Mouse (Mus musculus) left cerebral cortex, adult 8-10 months (tissue): Measurements from ENCODE around the gene Gm12184. TPM values are rescaled to one million over a fixed set of nuclear protein-coding genes. Genes with fewer than 3 reads are reported as not detected.
"Not testable (repeated sequence)": the region's sequence is repeated elsewhere in the genome, so short reads cannot be mapped to it uniquely, and the experiment has no call there.

Source experiments
- DNase-seq, 2 experiments: peaks; one replicate each; pipeline ENCODE4 v3.0.0; 2022; ENCODE audit warnings: low spot score in 2 of 2
- total RNA-seq, 4 experiments: library from RNA; stranded (reverse); gene quantifications; 2 replicates each; pipeline ENCODE4 v1.2.4; 2022

Gene Gm12184
- total RNA-seq, 4 experiments from 2014 or later, result 0.38 to 1.8 (median 0.45) TPM

GRCm38 (mm10) chr11:48823536-48823972 lies 2.9 kb downstream of the Gm12184 start:
- DNase-seq, result peak in 1 of 2 experiments; percentile 67

DNA sequence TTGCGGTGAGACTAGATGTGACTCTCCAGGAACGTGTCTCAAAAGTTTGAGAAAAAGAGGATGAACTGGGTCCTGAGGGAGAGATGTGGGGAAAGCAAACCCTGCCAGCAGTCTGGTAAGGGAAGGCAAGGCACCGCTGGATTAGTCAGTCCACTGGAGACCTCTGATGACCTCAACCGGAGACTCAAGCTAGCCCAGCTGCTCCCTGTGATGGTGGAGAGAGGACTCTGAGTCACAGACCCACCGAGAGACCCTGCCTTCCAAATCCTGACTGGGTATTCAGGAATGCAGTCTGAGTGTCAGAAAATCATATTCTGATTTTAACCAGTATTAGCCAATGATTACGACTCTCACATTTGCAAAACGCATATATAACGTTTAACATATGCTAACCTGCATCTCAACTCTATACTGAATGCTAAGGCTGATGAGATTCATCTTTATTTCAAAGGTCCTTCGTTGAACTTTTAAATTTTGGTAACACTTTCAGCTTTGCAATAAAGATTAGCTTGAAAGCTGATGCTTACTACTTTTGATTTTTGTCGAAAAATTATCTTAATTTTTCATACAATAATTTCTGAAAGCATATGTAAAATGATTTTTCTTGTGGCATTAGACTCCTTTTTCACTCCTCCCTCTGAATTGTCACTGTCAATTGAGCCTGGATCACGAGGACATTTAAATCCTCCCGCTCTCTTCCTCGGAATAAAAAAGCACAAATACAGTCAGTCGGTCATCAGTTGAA lies 3.5 kb downstream of the Gm12184 start:
- no peak for DNase-seq

DNA sequence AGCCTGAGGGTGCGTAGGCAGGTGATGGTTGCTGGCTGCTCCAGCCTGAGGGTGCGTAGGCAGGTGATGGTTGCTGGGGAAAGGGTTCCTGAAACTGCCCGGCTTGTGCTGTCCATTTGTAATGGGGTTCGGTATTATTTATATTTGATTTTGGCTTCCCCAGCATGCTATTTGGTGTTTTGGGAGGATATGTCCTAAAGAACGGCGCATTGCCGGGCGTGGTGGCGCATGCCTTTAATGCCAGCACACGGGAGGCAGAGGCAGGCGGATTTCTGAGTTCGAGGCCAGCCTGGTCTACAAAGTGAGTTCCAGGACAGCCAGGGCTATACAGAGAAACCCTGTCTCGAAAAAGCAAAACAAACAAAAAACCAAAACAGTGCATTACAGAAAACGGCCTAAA lies 5.2 kb downstream of the Gm12184 start:
- not testable (repeated sequence) for DNase-seq

DNA sequence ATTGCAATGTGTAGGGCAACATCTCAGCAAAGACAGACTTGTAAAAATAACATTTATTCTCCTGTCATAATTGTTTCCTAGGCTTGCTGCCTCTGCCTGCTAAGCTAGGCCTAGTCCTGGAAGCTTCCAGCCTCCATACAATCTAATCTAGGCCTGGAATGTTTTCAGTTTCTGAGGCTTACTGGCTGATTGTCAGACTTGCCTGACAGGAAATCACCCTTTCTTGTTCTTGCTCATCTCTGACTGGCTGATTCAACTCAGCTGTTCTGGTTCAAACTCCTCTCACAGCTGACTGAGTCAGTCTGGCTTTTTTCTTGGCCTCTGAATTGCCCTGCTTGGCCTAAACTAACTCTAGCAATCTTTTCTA lies 6.2 kb downstream of the Gm12184 start:
- no peak for DNase-seq

GRCm38 (mm10) chr11:48819614-48820307 lies 6.7 kb downstream of the Gm12184 start:
- DNase-seq, result no peak

DNA sequence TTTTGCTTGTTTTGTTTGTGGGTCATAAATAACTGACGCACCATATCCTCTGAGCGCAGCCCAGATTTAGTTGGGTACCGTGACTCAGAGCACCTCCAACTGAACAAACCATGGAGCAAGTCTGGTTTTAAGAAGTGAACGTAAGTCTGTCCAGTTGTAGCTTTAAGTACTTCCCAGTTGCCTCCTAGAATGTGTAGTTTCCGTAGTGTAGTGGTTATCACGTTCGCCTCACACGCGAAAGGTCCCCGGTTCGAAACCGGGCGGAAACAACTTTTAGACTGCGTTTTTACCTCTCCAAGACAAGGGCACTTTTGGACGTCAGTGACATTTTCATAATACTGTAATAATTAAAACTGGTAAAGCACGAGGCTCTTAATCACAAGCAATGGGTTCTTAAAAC lies 8.1 kb downstream of the Gm12184 start:
- DNase-seq, result peak; percentile 70 to 78

GRCm38 (mm10) chr11:48817794-48818193 lies 8.7 kb downstream of the Gm12184 start:
- no peak for DNase-seq

GRCm38 (mm10) chr11:48816800-48817665 lies 9.4 kb downstream of the Gm12184 start, which contains the start of gene Trim41:
Gene Trim41 (minus strand): TSS chr11:48817353.
- peak; percentile 97 to 98 for DNase-seq

- peak in 1 of 2 experiments; percentile 64 for DNase-seq
These were observed 10.1 kb downstream of the Gm12184 start for GRCm38 (mm10) chr11:48816281-48816781.

DNA sequence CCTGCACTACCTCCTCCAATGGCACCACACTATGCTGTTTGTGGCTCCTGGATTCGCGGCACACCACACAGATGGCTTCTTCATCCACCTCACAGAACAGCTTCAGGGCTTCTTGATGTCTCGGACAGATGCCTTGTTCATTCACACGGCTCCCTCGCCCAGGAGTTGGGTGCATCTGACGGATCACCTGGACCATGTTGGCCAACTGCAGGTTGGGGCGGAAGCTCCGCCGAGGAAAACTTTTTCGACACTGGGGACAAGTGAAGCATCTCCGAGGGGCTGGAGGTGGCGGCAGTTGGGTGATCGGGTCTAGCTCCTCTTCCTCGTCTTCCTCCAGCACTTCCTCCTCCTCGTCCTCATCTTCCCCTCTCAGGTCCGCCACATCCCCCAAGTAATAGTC lies 10.6 kb downstream of the Gm12184 start:
- no peak for DNase-seq

DNA sequence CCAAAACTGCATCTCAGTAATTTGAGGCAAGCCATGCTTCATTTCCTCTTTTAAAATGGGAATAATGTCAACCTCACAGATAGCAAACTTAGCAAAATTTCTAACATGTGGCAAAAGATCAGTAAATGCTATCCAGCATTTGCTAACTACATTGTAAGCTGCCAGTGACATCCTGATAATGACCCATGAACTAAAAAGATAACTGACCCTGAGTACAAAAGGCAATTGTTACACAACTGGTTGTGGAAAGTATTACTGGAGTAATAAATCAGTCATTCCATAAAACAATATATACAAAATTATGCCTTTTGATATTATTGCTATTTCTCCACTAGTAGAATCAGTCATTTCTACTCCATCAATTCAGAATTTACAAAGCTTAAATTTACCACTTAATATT lies 12.7 kb downstream of the Gm12184 start:
- no peak for DNase-seq

GRCm38 (mm10) chr11:48810142-48810541 lies 16.3 kb downstream of the Gm12184 start:
- no peak for DNase-seq

DNA sequence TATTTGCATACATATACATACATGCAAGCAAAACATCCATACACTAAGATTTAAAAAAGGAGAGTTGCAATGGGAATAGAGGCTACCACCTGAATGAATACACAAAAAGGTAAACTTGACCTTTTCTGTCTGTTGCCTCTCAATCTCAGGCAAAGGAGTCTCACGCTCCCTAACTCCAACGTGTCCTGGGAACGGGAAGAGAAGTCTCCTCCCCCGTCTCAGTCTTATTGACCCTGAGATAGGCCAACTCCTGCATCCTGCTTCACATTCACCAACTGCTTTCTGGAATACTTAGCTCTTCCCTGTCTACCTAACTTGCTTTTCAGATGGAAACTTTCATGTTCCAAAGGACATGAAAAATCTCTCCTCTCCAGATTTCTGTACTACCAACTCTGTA lies 17.0 kb downstream of the Gm12184 start:
- no peak for DNase-seq

DNA sequence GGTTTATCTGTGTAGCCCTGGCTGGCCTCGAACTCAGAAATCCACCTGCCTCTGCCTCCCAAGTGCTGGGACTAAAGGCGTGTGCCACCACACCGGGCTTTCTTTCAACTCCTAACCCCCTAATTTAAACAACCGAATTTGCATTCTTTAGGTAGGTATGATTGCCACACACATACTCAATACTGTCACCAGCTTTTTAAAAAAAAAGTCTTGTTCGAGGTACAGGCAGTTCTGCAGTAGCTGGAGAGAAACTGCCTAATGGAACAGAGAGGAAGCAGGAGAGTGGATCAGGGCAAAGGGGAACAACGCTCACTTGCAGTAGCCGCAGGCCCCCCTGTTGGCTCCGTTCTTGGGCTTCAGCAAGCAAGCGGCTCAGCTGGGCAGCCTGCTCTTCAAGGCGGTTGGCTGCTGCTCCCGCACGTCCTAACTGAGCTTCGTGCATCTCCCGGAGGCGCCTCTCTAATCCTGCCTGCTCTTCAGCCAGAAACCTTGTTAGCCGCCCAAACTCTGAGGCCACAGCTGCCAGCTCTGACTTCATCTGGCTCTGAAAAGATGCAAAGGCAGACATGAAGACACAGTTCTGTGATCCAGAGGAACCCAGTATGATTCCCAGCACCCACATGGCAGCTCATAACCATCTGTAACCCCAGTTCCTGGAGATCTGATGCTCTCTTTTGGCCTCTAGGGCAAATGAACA lies 17.6 kb downstream of the Gm12184 start:
- no peak for DNase-seq

- DNase-seq, result no peak
These were observed 18.2 kb downstream of the Gm12184 start for GRCm38 (mm10) chr11:48808304-48808646.

DNA sequence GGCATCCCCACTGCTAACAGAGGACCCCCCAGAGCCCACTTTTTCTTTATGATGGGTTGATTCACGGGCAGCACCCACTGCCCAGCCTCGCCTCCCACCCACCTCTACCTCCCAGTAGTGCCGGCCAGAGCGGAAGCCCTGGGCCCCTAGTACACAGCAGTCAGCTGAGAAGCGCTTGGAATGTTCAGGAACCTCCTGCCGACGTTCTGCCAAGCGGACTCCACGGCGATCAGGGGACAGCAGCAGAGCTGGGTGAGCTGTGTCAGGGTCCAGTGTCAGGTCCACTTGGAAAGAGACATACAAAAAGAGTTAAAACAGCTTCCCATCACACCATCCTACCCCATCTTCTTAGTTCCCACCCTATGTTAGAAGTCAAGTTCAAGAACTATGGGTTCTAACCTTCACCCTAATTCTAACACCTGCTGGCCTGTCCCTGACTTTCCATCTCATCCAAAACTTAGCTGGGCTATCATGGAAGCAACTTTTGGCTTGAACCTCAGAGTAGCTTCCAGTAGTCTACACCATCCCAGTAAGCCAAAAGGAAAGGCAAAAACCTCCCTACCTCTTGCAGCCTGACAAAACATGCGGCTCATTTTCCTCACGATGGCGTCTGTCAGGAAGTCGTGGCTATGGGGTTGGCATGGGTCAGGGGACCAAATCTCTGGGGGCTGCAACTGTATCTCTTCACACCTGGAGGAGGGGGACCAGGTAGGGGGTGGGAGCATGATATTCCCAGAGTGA lies 18.7 kb downstream of the Gm12184 start:
- no peak for DNase-seq

- peak in 1 of 2 experiments; percentile 51 for DNase-seq
These were observed 19.4 kb downstream of the Gm12184 start for GRCm38 (mm10) chr11:48806856-48807562.

- DNase-seq, result no peak
These were observed 21.5 kb downstream of the Gm12184 start for GRCm38 (mm10) chr11:48804922-48805321.

DNA sequence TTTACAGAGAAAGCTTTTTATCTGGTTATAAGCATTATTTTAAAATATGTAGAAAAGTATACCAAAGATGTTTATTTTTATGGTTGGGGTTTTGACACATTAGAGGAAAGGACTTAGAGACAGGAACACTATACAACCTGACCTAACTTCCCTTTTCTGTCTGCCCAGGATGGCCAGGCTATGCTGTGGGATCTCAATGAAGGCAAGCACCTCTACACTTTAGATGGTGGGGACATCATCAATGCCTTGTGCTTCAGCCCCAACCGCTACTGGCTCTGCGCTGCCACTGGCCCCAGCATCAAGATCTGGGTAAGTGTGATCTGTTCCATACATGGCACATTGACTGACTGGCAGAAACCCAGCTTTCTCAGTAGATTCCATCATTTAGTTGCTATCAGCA lies 22.5 kb downstream of the Gm12184 start:
- DNase-seq, result no peak
